Mouse (Mus musculus) myocyte (in vitro differentiated cells): ENCODE data around the gene Gm20662. TPM values are rescaled to one million over a fixed set of nuclear protein-coding genes. Genes with fewer than 3 reads are reported as not detected.

Experiments used
- H3K27me3 ChIP-seq: one replicate; pipeline ENCODE4 v1.6.1; 2011; ENCODE audit not compliant: control insufficient read depth, insufficient read depth, insufficient read length
- H3K36me3 ChIP-seq: one replicate; pipeline ENCODE4 v1.6.1; 2011; ENCODE audit not compliant: control insufficient read depth, insufficient read depth
- H3K4me2 ChIP-seq: one replicate; pipeline ENCODE4 v1.6.1; 2011; ENCODE audit warnings: low read depth, control low read depth
- H3K4me3 ChIP-seq: one replicate; pipeline ENCODE4 v1.5.1; 2011; ENCODE audit warnings: mild to moderate bottlenecking, control low read depth, moderate library complexity
- H3K79me2 ChIP-seq: one replicate; pipeline ENCODE4 v1.6.1; 2011; ENCODE audit not compliant: control insufficient read depth, insufficient read depth
- H3ac ChIP-seq: one replicate; pipeline ENCODE4 v1.6.1; 2011; ENCODE audit not compliant: control insufficient read depth, insufficient read length
- CEBPB ChIP-seq: IDR thresholded peaks from 2 replicates; pipeline ENCODE4 v1.6.1; 2011; ENCODE audit warnings: mild to moderate bottlenecking, moderate library complexity; ENCODE audit not compliant: poor library complexity, insufficient read depth, severe bottlenecking
- E2F4 ChIP-seq: IDR thresholded peaks from one replicate; pipeline ENCODE4 v1.6.1; 2011; ENCODE audit warnings: mild to moderate bottlenecking, control low read depth, moderate library complexity; ENCODE audit not compliant: insufficient read depth
- MAX ChIP-seq: IDR thresholded peaks from one replicate; pipeline ENCODE4 v1.6.1; 2011; ENCODE audit warnings: low read depth, mild to moderate bottlenecking, control low read depth
- MYOD1 ChIP-seq, 3 experiments: IDR thresholded peaks; one replicate each; pipeline ENCODE4 v1.6.1; 2011; ENCODE audit warnings: control low read depth in 2 of 3, low read depth in 2 of 3, mild to moderate bottlenecking in 2 of 3, moderate library complexity in 1 of 3; ENCODE audit not compliant: insufficient read length in 2 of 3, control insufficient read depth in 1 of 3
- MYOG ChIP-seq, 3 experiments: IDR thresholded peaks; one replicate each; pipeline ENCODE4 v1.6.1; 2011; ENCODE audit warnings: control low read depth in 2 of 3, low read depth in 2 of 3, mild to moderate bottlenecking in 2 of 3; ENCODE audit not compliant: insufficient read length in 2 of 3, control insufficient read depth in 1 of 3, insufficient read depth in 1 of 3
- POLR2A ChIP-seq: IDR thresholded peaks from one replicate; pipeline ENCODE4 v1.6.1; 2011; ENCODE audit warnings: low read depth, mild to moderate bottlenecking, control low read depth, moderate library complexity; ENCODE audit not compliant: insufficient read length
- POLR2AphosphoS2 ChIP-seq: IDR thresholded peaks from one replicate; pipeline ENCODE4 v1.6.1; 2011; ENCODE audit warnings: low read depth, control low read depth; ENCODE audit not compliant: insufficient read length
- REST ChIP-seq: IDR thresholded peaks from one replicate; pipeline ENCODE4 v1.6.1; 2011; ENCODE audit warnings: mild to moderate bottlenecking, control low read depth, moderate library complexity; ENCODE audit not compliant: insufficient read depth, insufficient read length
- SRF ChIP-seq: IDR thresholded peaks from one replicate; pipeline ENCODE4 v1.6.1; 2011; ENCODE audit warnings: low read depth; ENCODE audit not compliant: control insufficient read depth, insufficient read length
- TCF12 ChIP-seq: IDR thresholded peaks from one replicate; pipeline ENCODE4 v1.6.1; 2011; ENCODE audit warnings: mild to moderate bottlenecking, control low read depth; ENCODE audit not compliant: poor library complexity, insufficient read depth, severe bottlenecking
- TCF3 ChIP-seq: IDR thresholded peaks from one replicate; pipeline ENCODE4 v1.6.1; 2011; ENCODE audit warnings: low read depth, control low read depth; ENCODE audit not compliant: insufficient read length
- USF1 ChIP-seq: IDR thresholded peaks from one replicate; pipeline ENCODE4 v1.6.1; 2011; ENCODE audit warnings: low read depth, mild to moderate bottlenecking, control low read depth, moderate library complexity
- polyA plus RNA-seq: library from polyadenylated mRNA; unstranded; fragments of >200 nt; fragmentation: generic; extraction: Trizol; gene quantifications from one replicate; pipeline ENCODE4 v1.2.1, GENCODE M21; 2012; ENCODE audit warnings: missing spikeins

Gene Gm20662
- polyA plus RNA-seq, 1 experiment = 0.82 TPM

DNA sequence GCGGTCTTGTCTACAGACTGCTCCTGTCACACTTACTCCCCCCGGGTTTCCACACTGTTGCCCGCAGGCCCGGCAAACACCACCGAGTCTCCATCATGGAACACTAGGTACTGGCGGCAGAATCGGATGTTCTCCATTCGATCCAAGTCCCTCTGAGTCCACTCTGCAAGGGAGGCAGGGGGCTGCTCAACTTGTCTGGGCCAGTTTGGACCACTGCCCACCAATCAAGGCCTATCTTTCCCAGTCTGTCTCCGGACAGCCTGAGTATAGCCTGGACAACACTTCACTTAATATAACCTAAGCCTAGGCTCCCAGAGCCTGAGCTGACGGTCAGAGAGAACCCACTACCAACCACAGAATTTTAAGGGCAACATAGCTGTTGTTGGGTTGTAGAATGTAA, 97.4 kb downstream of the Gm20662 start:
- H3ac ChIP-seq = peak overlapping the region; percentile 16
- no peak for TF ChIP-seq MYOG (IDR thresholded peaks at IDR 0.05; ENCODE audit: control insufficient read depth in 1 of 3, insufficient read depth in 1 of 3, insufficient read length in 2 of 3, low read depth in 2 of 3)
- TF ChIP-seq USF1 = no peak
- no peaks in the 10 kb centered on the region for H3K36me3 ChIP-seq
- H3K4me3 ChIP-seq = peak overlapping the region; percentile 66
- peak overlapping the region; percentile 86 for H3K4me2 ChIP-seq
- no peaks in the 10 kb centered on the region for H3K79me2 ChIP-seq
- no peaks in the 10 kb centered on the region for H3K27me3 ChIP-seq

DNA sequence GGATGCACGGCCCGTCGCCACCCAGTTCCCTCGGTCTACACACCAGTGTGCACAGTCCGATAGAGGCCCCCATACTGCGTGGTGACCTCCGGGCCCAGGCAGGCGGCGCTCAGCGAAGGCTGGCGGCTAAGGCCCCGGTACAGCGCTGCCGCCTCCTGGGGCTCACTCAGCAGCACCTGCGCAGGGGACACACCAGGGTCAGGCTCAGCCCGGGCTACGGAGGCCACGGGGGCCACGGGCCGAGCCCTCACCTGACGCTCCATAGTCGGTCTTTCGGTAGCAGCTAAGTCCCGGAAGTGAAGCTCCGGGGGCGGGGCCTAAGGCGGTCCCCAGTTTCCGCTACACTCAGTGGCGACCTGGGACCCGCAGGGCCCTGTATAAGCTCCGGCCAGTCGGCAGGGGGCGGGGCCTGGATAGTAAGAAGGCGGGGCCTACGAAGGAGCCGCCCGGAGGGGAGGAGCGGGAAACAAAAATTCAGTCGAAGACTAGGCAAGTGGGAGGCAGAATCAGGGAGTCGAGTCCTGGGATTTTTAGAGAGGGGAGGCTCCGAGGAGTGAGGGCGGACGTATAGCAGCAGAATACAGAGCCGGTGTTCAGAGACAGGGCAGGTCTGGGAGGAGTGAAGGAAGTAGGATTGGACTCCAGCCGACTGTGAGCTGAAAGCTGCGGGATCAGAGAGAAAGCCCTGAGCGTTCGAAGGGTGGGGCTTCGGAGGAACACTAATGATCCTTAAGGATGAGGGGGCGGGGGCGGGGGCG, 98.2 kb downstream of the Gm20662 start, which contains the start of gene Apeh:
Gene Apeh, minus strand, starts transcription at position 423 of the 758 bp plus-strand sequence.
- TF ChIP-seq USF1 (no peak), TCF12 (no peak), CEBPB (no peak), POLR2AphosphoS2 (peak; percentile 39), REST (no peak), SRF (no peak), E2F4 (no peak), MYOG (IDR thresholded peaks at IDR 0.05; ENCODE audit: control insufficient read depth in 1 of 3, insufficient read depth in 1 of 3, insufficient read length in 2 of 3, low read depth in 2 of 3) (no peak), MYOD1 (IDR thresholded peaks at IDR 0.05; ENCODE audit: control insufficient read depth in 1 of 3, insufficient read length in 2 of 3, low read depth in 2 of 3) (no peak), MAX (no peak), POLR2A (peak; percentile 69), TCF3 (no peak)
- Histone ChIP-seq H3K79me2 (no peaks in the 10 kb centered on the region), H3K4me3 (peak within 1 kb of the TSS; percentile 66), H3ac (peak within 1 kb of the TSS; percentile 16), H3K27me3 (no peaks in the 10 kb centered on the region), H3K36me3 (no peaks in the 10 kb centered on the region), H3K4me2 (peak within 1 kb of the TSS; percentile 100)

Other genes with a start within 250 kb of the Gm20662 start
- gene Rbm5, start 225.4 kb upstream of the Gm20662 start, polyA plus RNA-seq = 37.6 TPM
- gene Rbm6, start 123.1 kb upstream of the Gm20662 start, polyA plus RNA-seq = 10.2 TPM
- 8.4 TPM for gene Mon1a, start 108.2 kb upstream of the Gm20662 start, polyA plus RNA-seq
- 0.04 TPM for gene Mst1r, start 89.5 kb upstream of the Gm20662 start, polyA plus RNA-seq
- not detected for gene Actl11, start 67.9 kb upstream of the Gm20662 start, polyA plus RNA-seq
- gene Camkv, start 60.7 kb upstream of the Gm20662 start, polyA plus RNA-seq = 0.06 TPM
- gene Traip, start 46.2 kb upstream of the Gm20662 start, polyA plus RNA-seq = 4.7 TPM
- gene Uba7, start 20.8 kb upstream of the Gm20662 start, polyA plus RNA-seq = 1.2 TPM
- not detected for gene Gm20661, start 13.3 kb upstream of the Gm20662 start, polyA plus RNA-seq
- gene Inka1, start 10.5 kb upstream of the Gm20662 start, polyA plus RNA-seq = 1.1 TPM
- not detected for gene Cdhr4, start 3.9 kb upstream of the Gm20662 start, polyA plus RNA-seq
- gene Ip6k1, start 6.2 kb downstream of the Gm20662 start, polyA plus RNA-seq = 34.4 TPM
- 32.0 TPM for gene Gmppb, start 52.9 kb downstream of the Gm20662 start, polyA plus RNA-seq
- 1.8 TPM for gene Amigo3, start 56.8 kb downstream of the Gm20662 start, polyA plus RNA-seq
- 0.65 TPM for gene Mst1, start 84.1 kb downstream of the Gm20662 start, polyA plus RNA-seq
- gene Rnf123, start 87.0 kb downstream of the Gm20662 start, polyA plus RNA-seq = 33.4 TPM
- gene Apeh, start 98.3 kb downstream of the Gm20662 start, polyA plus RNA-seq = 59.0 TPM
- gene Bsn, start 194.0 kb downstream of the Gm20662 start, polyA plus RNA-seq = 0.56 TPM